Mouse (Mus musculus): Measurements from ENCODE around the gene Nckap5l. TPM values are rescaled to one million over a fixed set of nuclear protein-coding genes. Genes with fewer than 3 reads are reported as not detected.

Nckap5l gene
- polyA plus RNA-seq, 1 experiment from 2014 or later: 6.0 TPM

DNA sequence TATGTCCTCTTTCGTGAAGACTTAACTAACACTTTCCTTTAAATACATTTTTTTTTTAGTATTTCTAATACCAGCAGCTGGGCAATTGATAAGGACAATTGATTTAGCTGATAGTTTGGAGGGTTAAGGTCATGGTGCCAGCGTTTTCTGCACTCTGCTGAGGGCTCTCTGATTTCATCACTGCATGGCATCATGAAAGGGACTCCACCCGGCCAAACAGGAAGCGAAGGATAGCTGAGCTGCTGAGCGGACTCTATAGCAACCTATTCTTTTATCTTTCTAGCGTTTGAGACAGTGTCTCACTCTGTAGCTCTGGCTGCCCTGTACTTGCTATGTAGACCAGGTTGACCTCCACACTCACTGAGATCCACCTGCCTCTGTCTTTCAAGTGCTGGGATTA lies 27.2 kb upstream of the Nckap5l start:
- 51% methylated on average over 6 of the region's 6 CpGs for WGBS
- TF ChIP-seq EP300 (IDR thresholded peaks at IDR 0.05): no peak
- TF ChIP-seq CTCF (IDR thresholded peaks at IDR 0.05): no peak
- H3K4me3 ChIP-seq (ENCODE audit: low read depth, low read length): no peak overlapping the region

DNA sequence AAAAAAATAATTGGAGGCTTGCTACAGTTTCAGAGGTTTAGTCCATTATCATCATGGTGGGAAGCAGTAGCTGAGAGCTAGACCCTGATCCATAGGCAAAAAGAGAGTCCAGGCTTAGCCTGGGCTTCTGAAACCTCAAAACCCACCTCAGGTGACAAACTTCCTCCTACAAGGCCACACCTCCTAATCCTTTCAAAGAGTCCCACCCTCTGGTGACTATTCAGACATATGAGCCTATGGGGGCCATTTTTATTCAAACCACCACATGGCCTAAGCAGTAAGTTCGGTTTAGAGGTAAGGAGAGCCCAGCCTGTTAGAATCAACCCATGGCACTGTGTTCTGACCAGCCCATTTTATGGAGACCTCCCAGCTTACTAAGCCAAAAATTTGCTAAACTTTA lies 18.3 kb upstream of the Nckap5l start:
- 71% methylated on average over 1 of the region's 1 CpGs for WGBS
- no peak overlapping the region for H3K4me3 ChIP-seq (ENCODE audit: low read depth, low read length)
- no peak overlapping the region for H3K4me2 ChIP-seq (replicated peaks; ENCODE audit: low read depth, low read length)
- H3K36me3 ChIP-seq (ENCODE audit: insufficient read depth, low read length): no peaks in the 10 kb centered on the region
- H3K27me3 ChIP-seq (replicated peaks; ENCODE audit: insufficient read depth, low read length): no peaks in the 10 kb centered on the region
- H3K9me3 ChIP-seq (ENCODE audit: low read length): no peaks in the 10 kb centered on the region
- no peak overlapping the region for H3K9ac ChIP-seq (replicated peaks; ENCODE audit: low read depth)
- DNase-seq (ENCODE audit: low spot score) (no peak), ATAC-seq (no peak)
- TF ChIP-seq EP300 (IDR thresholded peaks at IDR 0.05) (no peak), CTCF (IDR thresholded peaks at IDR 0.05) (no peak)
- no peak overlapping the region for H3K27ac ChIP-seq (ENCODE audit: low read length)
- H3K4me1 ChIP-seq (ENCODE audit: insufficient read depth, low read depth, low read length): peaks cover 4% of the 10 kb centered on the region; the same call in 1 of the 2 replicates

More for the DNA sequence above, 27.2 kb upstream of the Nckap5l start:
- H3K4me1 ChIP-seq (ENCODE audit: insufficient read depth, low read depth, low read length): no peaks in the 10 kb centered on the region
- no peak overlapping the region for H3K27ac ChIP-seq (ENCODE audit: low read length)
- DNase-seq (ENCODE audit: low spot score) (no peak), ATAC-seq (no peak)
- no peaks in the 10 kb centered on the region for H3K27me3 ChIP-seq (replicated peaks; ENCODE audit: insufficient read depth, low read length)
- H3K4me2 ChIP-seq (replicated peaks; ENCODE audit: low read depth, low read length): no peak overlapping the region
- H3K36me3 ChIP-seq (ENCODE audit: insufficient read depth, low read length): no peaks in the 10 kb centered on the region
- no peaks in the 10 kb centered on the region for H3K9me3 ChIP-seq (ENCODE audit: low read length)
- no peak overlapping the region for H3K9ac ChIP-seq (replicated peaks; ENCODE audit: low read depth)

- WGBS: 0% methylated on average over 24 of the region's 26 CpGs
- Histone ChIP-seq H3K4me2 (replicated peaks; ENCODE audit: low read depth, low read length) (peak within 1 kb of the TSS; percentile 89), H3K27ac (ENCODE audit: low read length) (peak within 1 kb of the TSS; percentile 88), H3K36me3 (ENCODE audit: insufficient read depth, low read length) (no peaks in the 10 kb centered on the region), H3K4me1 (ENCODE audit: insufficient read depth, low read depth, low read length) (peaks cover 4% of the 10 kb centered on the region; the same call in 1 of the 2 replicates), H3K9ac (replicated peaks; ENCODE audit: low read depth) (peak within 1 kb of the TSS; percentile 76), H3K27me3 (replicated peaks; ENCODE audit: insufficient read depth, low read length) (no peaks in the 10 kb centered on the region), H3K9me3 (ENCODE audit: low read length) (no peaks in the 10 kb centered on the region), H3K4me3 (ENCODE audit: low read depth, low read length) (peak within 1 kb of the TSS; percentile 79)
- TF ChIP-seq EP300 (IDR thresholded peaks at IDR 0.05) (no peak), CTCF (IDR thresholded peaks at IDR 0.05) (peak; percentile 60)
- peak; percentile 94 for DNase-seq (ENCODE audit: low spot score)
- peak; percentile 91 for ATAC-seq
These were observed 17.0 kb upstream of the Nckap5l start, which contains the start of gene Bcdin3d for GRCm38 (mm10) chr15:99474576-99474926. Bcdin3d (minus strand) TSS chr15:99474730.

GRCm38 (mm10) chr15:99473801-99474575 lies 16.4 kb upstream of the Nckap5l start:
- H3K4me1 ChIP-seq (ENCODE audit: insufficient read depth, low read depth, low read length): peaks cover 4% of the 10 kb centered on the region; the same call in 1 of the 2 replicates
- peak overlapping the region; percentile 88 for H3K27ac ChIP-seq (ENCODE audit: low read length)
- peak overlapping the region; percentile 76 for H3K9ac ChIP-seq (replicated peaks; ENCODE audit: low read depth)
- WGBS: 3% methylated on average over 30 of the region's 38 CpGs
- no peaks in the 10 kb centered on the region for H3K9me3 ChIP-seq (ENCODE audit: low read length)
- H3K36me3 ChIP-seq (ENCODE audit: insufficient read depth, low read length): no peaks in the 10 kb centered on the region
- H3K27me3 ChIP-seq (replicated peaks; ENCODE audit: insufficient read depth, low read length): no peaks in the 10 kb centered on the region
- peak; percentile 82 for ATAC-seq
- TF ChIP-seq CTCF (IDR thresholded peaks at IDR 0.05) (no peak), EP300 (IDR thresholded peaks at IDR 0.05) (no peak; the same call in 1 of the 2 replicates)
- peak overlapping the region; percentile 89 for H3K4me2 ChIP-seq (replicated peaks; ENCODE audit: low read depth, low read length)
- H3K4me3 ChIP-seq (ENCODE audit: low read depth, low read length): peak overlapping the region; percentile 79
- peak; percentile 92 for DNase-seq (ENCODE audit: low spot score)

GRCm38 (mm10) chr15:99472972-99473371 lies 15.4 kb upstream of the Nckap5l start:
- Histone ChIP-seq H3K27ac (ENCODE audit: low read length) (no peak overlapping the region), H3K4me2 (replicated peaks; ENCODE audit: low read depth, low read length) (no peak overlapping the region), H3K9me3 (ENCODE audit: low read length) (no peaks in the 10 kb centered on the region), H3K9ac (replicated peaks; ENCODE audit: low read depth) (no peak overlapping the region), H3K4me3 (ENCODE audit: low read depth, low read length) (no peak overlapping the region), H3K36me3 (ENCODE audit: insufficient read depth, low read length) (no peaks in the 10 kb centered on the region), H3K27me3 (replicated peaks; ENCODE audit: insufficient read depth, low read length) (no peaks in the 10 kb centered on the region), H3K4me1 (ENCODE audit: insufficient read depth, low read depth, low read length) (peaks cover 4% of the 10 kb centered on the region; the same call in 1 of the 2 replicates)
- TF ChIP-seq CTCF (IDR thresholded peaks at IDR 0.05) (no peak), EP300 (IDR thresholded peaks at IDR 0.05) (no peak)
- WGBS: 84% methylated on average over 7 of the region's 7 CpGs
- DNase-seq (ENCODE audit: low spot score) (no peak), ATAC-seq (no peak)

DNA sequence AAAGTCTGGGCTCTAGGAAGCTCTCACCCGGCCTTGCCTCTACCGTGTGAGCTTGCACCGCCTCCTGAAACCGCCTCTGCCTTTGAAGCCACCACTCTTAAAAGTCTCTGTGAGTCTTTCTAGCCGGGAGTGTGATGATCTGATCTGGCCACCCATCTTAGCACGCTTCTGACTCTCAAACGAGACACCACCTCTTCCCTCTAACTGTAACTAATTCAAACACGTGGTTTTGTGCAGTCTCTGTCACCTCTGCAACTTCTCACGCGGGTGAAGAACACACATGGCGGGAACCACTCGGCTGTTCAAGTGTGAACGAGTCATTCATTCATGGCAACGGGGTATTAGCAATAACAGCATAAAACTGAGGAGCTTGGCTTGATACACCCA lies 14.1 kb upstream of the Nckap5l start:
- no peak overlapping the region for H3K4me2 ChIP-seq (replicated peaks; ENCODE audit: low read depth, low read length)
- ATAC-seq (no peak), DNase-seq (ENCODE audit: low spot score) (no peak)
- no peaks in the 10 kb centered on the region for H3K9me3 ChIP-seq (ENCODE audit: low read length)
- TF ChIP-seq CTCF (IDR thresholded peaks at IDR 0.05): no peak
- H3K27me3 ChIP-seq (replicated peaks; ENCODE audit: insufficient read depth, low read length): no peaks in the 10 kb centered on the region
- no peak overlapping the region for H3K9ac ChIP-seq (replicated peaks; ENCODE audit: low read depth)
- H3K4me3 ChIP-seq (ENCODE audit: low read depth, low read length): no peak overlapping the region
- H3K36me3 ChIP-seq (ENCODE audit: insufficient read depth, low read length): no peaks in the 10 kb centered on the region
- 66% methylated on average over 14 of the region's 14 CpGs for WGBS
- H3K27ac ChIP-seq (ENCODE audit: low read length): no peak overlapping the region
- peaks cover 4% of the 10 kb centered on the region; the same call in 1 of the 2 replicates for H3K4me1 ChIP-seq (ENCODE audit: insufficient read depth, low read depth, low read length)
